Mouse (Mus musculus): ENCODE results near the gene Wdr6.

Gene Wdr6

GRCm38 (mm10) chr9:108573774-108574690, 4.5 kb downstream of the Wdr6 start:
- no peak for ATAC-seq (ENCODE audit: low TSS enrichment)

GRCm38 (mm10) chr9:108572321-108572720, 6.2 kb downstream of the Wdr6 start:
- ATAC-seq (ENCODE audit: low TSS enrichment) = no peak

- no peak for ATAC-seq (ENCODE audit: low TSS enrichment)
Observed at GRCm38 (mm10) chr9:108571401-108571973, 7.1 kb downstream of the Wdr6 start.

DNA sequence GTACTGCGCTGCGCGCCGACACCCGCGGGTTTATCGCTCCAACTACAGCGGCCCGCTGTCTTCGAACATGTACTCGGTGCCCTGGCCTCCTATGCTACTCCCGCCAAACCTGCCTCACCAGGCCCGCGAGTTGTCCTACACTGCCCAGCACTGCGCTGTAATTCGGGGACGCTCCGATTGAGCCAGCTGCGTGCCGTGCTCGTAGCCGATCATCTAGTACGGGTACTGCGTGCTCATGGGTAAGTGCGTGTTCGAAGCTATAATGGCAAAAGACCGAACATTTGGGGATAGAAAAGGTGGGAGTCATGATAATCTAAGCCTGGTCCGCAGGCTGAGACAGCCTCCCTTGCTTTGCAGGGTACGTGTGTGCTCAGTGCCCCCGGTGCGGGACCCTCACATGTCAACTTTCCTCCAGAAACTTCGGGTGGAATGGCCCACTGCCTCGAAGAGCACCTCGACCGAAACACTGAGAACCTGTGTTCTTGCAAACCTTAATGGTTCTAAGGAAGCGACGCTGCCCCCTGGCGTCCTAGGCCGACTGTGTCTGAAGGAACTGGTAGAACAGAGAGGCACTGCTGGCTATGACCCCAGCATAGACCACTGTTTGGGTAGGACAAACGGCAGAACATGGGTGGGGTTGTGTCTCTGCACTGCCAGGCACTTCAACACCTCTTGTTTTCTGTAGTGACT, 8.2 kb downstream of the Wdr6 start:
- no peak for ATAC-seq (ENCODE audit: low TSS enrichment)

- ATAC-seq (ENCODE audit: low TSS enrichment) = peak; percentile 53
Observed at GRCm38 (mm10) chr9:108569381-108570206, 8.9 kb downstream of the Wdr6 start, which contains the start of gene Dalrd3. Gene Dalrd3, plus strand, starts transcription at chr9:108569886.

GRCm38 (mm10) chr9:108568511-108568921, 10.0 kb downstream of the Wdr6 start:
- ATAC-seq (ENCODE audit: low TSS enrichment) = no peak

GRCm38 (mm10) chr9:108567931-108568419, 10.6 kb downstream of the Wdr6 start:
- ATAC-seq (ENCODE audit: low TSS enrichment) = no peak

- ATAC-seq (ENCODE audit: low TSS enrichment) = peak; percentile 67
Observed at GRCm38 (mm10) chr9:108566815-108567776, 11.4 kb downstream of the Wdr6 start, which contains the start of gene Ndufaf3. Gene Ndufaf3, minus strand, starts transcription at chr9:108567434.

- peak; percentile 1; the same call in 1 of the 2 replicates for ATAC-seq (ENCODE audit: low TSS enrichment)
Observed at GRCm38 (mm10) chr9:108565881-108566814, 12.4 kb downstream of the Wdr6 start.

GRCm38 (mm10) chr9:108564131-108564530, 14.4 kb downstream of the Wdr6 start:
- no peak for ATAC-seq (ENCODE audit: low TSS enrichment)

DNA sequence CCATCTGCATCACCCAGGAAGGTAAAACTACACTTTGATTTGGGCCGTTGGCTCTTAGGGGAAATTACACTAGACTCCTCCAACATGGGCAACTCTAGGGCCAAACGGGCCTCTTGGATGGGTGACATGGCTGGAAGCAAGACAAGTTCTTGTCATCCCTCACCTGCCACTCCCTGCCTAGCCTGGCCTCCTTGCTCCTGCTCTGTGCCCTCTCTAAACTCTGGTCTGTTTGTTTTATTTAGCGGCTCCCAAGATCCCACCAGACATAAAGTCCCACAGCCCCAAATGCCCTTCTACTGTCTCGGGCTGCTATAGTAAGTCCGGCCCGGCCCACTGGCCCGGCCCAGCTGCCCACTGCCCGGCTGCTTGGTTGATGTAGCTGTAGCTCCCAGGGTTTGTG, 14.9 kb downstream of the Wdr6 start:
- no peak for ATAC-seq (ENCODE audit: low TSS enrichment)

GRCm38 (mm10) chr9:108560227-108560841, 18.2 kb downstream of the Wdr6 start, which contains the start of gene Impdh2:
Gene Impdh2, plus strand, starts transcription at chr9:108560286.
- ATAC-seq (ENCODE audit: low TSS enrichment) = peak; percentile 95

- no peak for ATAC-seq (ENCODE audit: low TSS enrichment)
Observed at GRCm38 (mm10) chr9:108559169-108559568, 19.4 kb downstream of the Wdr6 start.

GRCm38 (mm10) chr9:108546875-108547274, 31.7 kb downstream of the Wdr6 start:
- no peak for ATAC-seq (ENCODE audit: low TSS enrichment)

DNA sequence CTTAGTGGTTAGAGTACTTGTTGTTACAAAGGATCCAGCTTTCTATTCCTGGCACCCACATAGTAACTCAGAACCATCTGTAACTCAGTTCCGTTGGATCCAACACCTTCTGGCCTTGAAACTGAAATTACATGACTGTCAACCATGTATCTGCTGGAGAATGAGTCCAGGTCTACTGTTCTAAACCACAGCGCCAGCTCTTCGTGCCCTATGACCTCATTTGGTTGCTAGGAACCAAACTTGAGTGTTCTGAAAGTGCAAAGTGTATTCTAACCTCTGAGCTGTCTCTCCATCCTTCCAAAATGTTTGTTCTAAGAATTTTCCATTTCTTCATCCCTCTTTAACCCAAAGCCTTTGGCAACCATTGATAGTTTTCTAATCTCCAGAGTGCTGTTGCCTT, 32.6 kb downstream of the Wdr6 start:
- ATAC-seq (ENCODE audit: low TSS enrichment) = no peak

GRCm38 (mm10) chr9:108540846-108541245, 37.7 kb downstream of the Wdr6 start:
- ATAC-seq (ENCODE audit: low TSS enrichment) = no peak

- ATAC-seq (ENCODE audit: low TSS enrichment) = no peak
Observed at GRCm38 (mm10) chr9:108531496-108531895, 47.0 kb downstream of the Wdr6 start.

GRCm38 (mm10) chr9:108530954-108531353, 47.6 kb downstream of the Wdr6 start:
- no peak for ATAC-seq (ENCODE audit: low TSS enrichment)

Measured in frontal cortex, adult (tissue).